Mouse (Mus musculus) thymus, postnatal 25 days (tissue): ENCODE results near the gene Brsk1.

Experiments used
- DNase-seq: peaks from one replicate; pipeline ENCODE4 v3.0.0; 2022

Gene Brsk1

GRCm38 (mm10) chr7:4670655-4671255 is 19.6 kb upstream of the Brsk1 start:
- DNase-seq = no peak

GRCm38 (mm10) chr7:4671956-4672355 is 18.4 kb upstream of the Brsk1 start:
- no peak for DNase-seq

- peak; percentile 48 for DNase-seq
Measured at GRCm38 (mm10) chr7:4674114-4674731, 16.2 kb upstream of the Brsk1 start.

- no peak for DNase-seq
Measured at GRCm38 (mm10) chr7:4675200-4675599, 15.2 kb upstream of the Brsk1 start.

- DNase-seq = no peak
Measured at GRCm38 (mm10) chr7:4683307-4683706, 7.1 kb upstream of the Brsk1 start.

GRCm38 (mm10) chr7:4684203-4684602 is 6.2 kb upstream of the Brsk1 start:
- DNase-seq = no peak

- DNase-seq = peak; percentile 95
Measured at GRCm38 (mm10) chr7:4684632-4685417, 5.6 kb upstream of the Brsk1 start, which contains the start of gene Hspbp1. Gene Hspbp1 (minus strand): TSS chr7:4685068.

- no peak for DNase-seq
Measured at GRCm38 (mm10) chr7:4690951-4691653, 698 bp downstream of the Brsk1 start.

- no peak for DNase-seq
Measured at GRCm38 (mm10) chr7:4693004-4693403, 2.6 kb downstream of the Brsk1 start.

GRCm38 (mm10) chr7:4702334-4702733 is 11.9 kb downstream of the Brsk1 start:
- DNase-seq = no peak

- DNase-seq = no peak
Measured at GRCm38 (mm10) chr7:4703195-4703594, 12.8 kb downstream of the Brsk1 start.

GRCm38 (mm10) chr7:4705098-4705497 is 14.7 kb downstream of the Brsk1 start:
- DNase-seq = peak; percentile 13

- DNase-seq = no peak
Measured at GRCm38 (mm10) chr7:4712594-4712993, 22.2 kb downstream of the Brsk1 start.

- no peak for DNase-seq
Measured at GRCm38 (mm10) chr7:4716955-4717354, 26.6 kb downstream of the Brsk1 start.

GRCm38 (mm10) chr7:4719276-4719675 is 28.9 kb downstream of the Brsk1 start:
- DNase-seq = no peak

- DNase-seq = peak; percentile 27
Measured at GRCm38 (mm10) chr7:4723508-4723907, 33.1 kb downstream of the Brsk1 start.

GRCm38 (mm10) chr7:4724359-4724758 is 34.0 kb downstream of the Brsk1 start:
- no peak for DNase-seq

- DNase-seq = no peak
Measured at GRCm38 (mm10) chr7:4725169-4725568, 34.8 kb downstream of the Brsk1 start, which contains the start of gene Tmem150b. Gene Tmem150b (minus strand): TSS chr7:4725249.

GRCm38 (mm10) chr7:4731090-4731489 is 40.7 kb downstream of the Brsk1 start:
- no peak for DNase-seq

GRCm38 (mm10) chr7:4732968-4733392 is 42.6 kb downstream of the Brsk1 start:
- no peak for DNase-seq

GRCm38 (mm10) chr7:4739041-4739543 is 48.7 kb downstream of the Brsk1 start:
- no peak for DNase-seq

- peak; percentile 94 for DNase-seq
Measured at GRCm38 (mm10) chr7:4739544-4740275, 49.3 kb downstream of the Brsk1 start, which contains the start of gene Kmt5c. Gene Kmt5c (plus strand): TSS chr7:4740115.
